Mouse (Mus musculus) retina, postnatal 7 days (tissue): ENCODE results near the gene Trpm1.

ENCODE experiments used
- DNase-seq: peaks from one replicate; pipeline ENCODE4 v3.0.0-alpha.2; 2012; ENCODE audit warnings: low read depth, low spot score

Gene Trpm1

GRCm38 (mm10) chr7:64163890-64164289 is 10.3 kb downstream of the Trpm1 start:
- DNase-seq = no peak

- DNase-seq = peak; percentile 19
These were observed 11.4 kb downstream of the Trpm1 start for GRCm38 (mm10) chr7:64164997-64165396.

- DNase-seq = no peak
These were observed 12.4 kb downstream of the Trpm1 start for GRCm38 (mm10) chr7:64166025-64166424.

GRCm38 (mm10) chr7:64166724-64167123 is 13.1 kb downstream of the Trpm1 start:
- DNase-seq = no peak

GRCm38 (mm10) chr7:64179310-64179709 is 25.7 kb downstream of the Trpm1 start:
- no peak for DNase-seq

GRCm38 (mm10) chr7:64185203-64185931 is 31.7 kb downstream of the Trpm1 start:
- DNase-seq = no peak

GRCm38 (mm10) chr7:64185932-64186312 is 32.3 kb downstream of the Trpm1 start:
- DNase-seq = no peak

GRCm38 (mm10) chr7:64192261-64192943 is 38.8 kb downstream of the Trpm1 start:
- no peak for DNase-seq

- DNase-seq = no peak
These were observed 39.8 kb downstream of the Trpm1 start for GRCm38 (mm10) chr7:64193476-64193875.

- no peak for DNase-seq
These were observed 42.5 kb downstream of the Trpm1 start for GRCm38 (mm10) chr7:64196114-64196513.

- DNase-seq = no peak
These were observed 55.1 kb downstream of the Trpm1 start for GRCm38 (mm10) chr7:64208700-64209099.

- no peak for DNase-seq
These were observed 59.2 kb downstream of the Trpm1 start for GRCm38 (mm10) chr7:64212870-64213269.

GRCm38 (mm10) chr7:64214066-64214465 is 60.4 kb downstream of the Trpm1 start:
- no peak for DNase-seq

GRCm38 (mm10) chr7:64215613-64216012 is 62.0 kb downstream of the Trpm1 start:
- no peak for DNase-seq

GRCm38 (mm10) chr7:64217428-64217827 is 63.8 kb downstream of the Trpm1 start:
- no peak for DNase-seq

GRCm38 (mm10) chr7:64219765-64220164 is 66.1 kb downstream of the Trpm1 start:
- DNase-seq = no peak

GRCm38 (mm10) chr7:64223215-64223614 is 69.6 kb downstream of the Trpm1 start:
- DNase-seq = no peak

- no peak for DNase-seq
These were observed 72.9 kb downstream of the Trpm1 start for GRCm38 (mm10) chr7:64226339-64227194.

GRCm38 (mm10) chr7:64227586-64227985 is 74.0 kb downstream of the Trpm1 start:
- no peak for DNase-seq

- no peak for DNase-seq
These were observed 74.7 kb downstream of the Trpm1 start for GRCm38 (mm10) chr7:64228300-64228699.

GRCm38 (mm10) chr7:64229911-64230310 is 76.3 kb downstream of the Trpm1 start:
- DNase-seq = no peak

GRCm38 (mm10) chr7:64231001-64231400 is 77.4 kb downstream of the Trpm1 start:
- DNase-seq = no peak
